Mouse (Mus musculus) frontal cortex, postnatal 14 days (tissue): ENCODE data around the gene Map3k11.
"Not testable (repeated sequence)": the region's sequence is repeated elsewhere in the genome, so short reads cannot be mapped to it uniquely, and the experiment has no call there.

Experiments used
- DNase-seq, 2 experiments: peaks; one replicate each; pipeline ENCODE4 v3.0.0; 2022; ENCODE audit warnings: low spot score in 2 of 2

The Map3k11 gene

GRCm38 (mm10) chr19:5665465-5665864 lies 23.1 kb upstream of the Map3k11 start:
- DNase-seq: no peak

GRCm38 (mm10) chr19:5666386-5666785 lies 22.2 kb upstream of the Map3k11 start:
- DNase-seq: no peak

- no peak for DNase-seq
These were observed 20.2 kb upstream of the Map3k11 start for GRCm38 (mm10) chr19:5668372-5668771.

- no peak for DNase-seq
These were observed 8.1 kb upstream of the Map3k11 start for GRCm38 (mm10) chr19:5680432-5680831.

- no peak for DNase-seq
These were observed 4.3 kb upstream of the Map3k11 start for GRCm38 (mm10) chr19:5684236-5684635.

- no peak for DNase-seq
These were observed 3.6 kb upstream of the Map3k11 start for GRCm38 (mm10) chr19:5684985-5685384.

GRCm38 (mm10) chr19:5685431-5685830 lies 3.1 kb upstream of the Map3k11 start:
- no peak for DNase-seq

GRCm38 (mm10) chr19:5685861-5686260 lies 2.7 kb upstream of the Map3k11 start:
- no peak for DNase-seq

GRCm38 (mm10) chr19:5686437-5686836 lies 2.1 kb upstream of the Map3k11 start:
- DNase-seq: no peak

GRCm38 (mm10) chr19:5686954-5687353 lies 1.6 kb upstream of the Map3k11 start:
- DNase-seq: not testable (repeated sequence)

GRCm38 (mm10) chr19:5687738-5688137 lies 804 bp upstream of the Map3k11 start:
- no peak for DNase-seq

- DNase-seq: no peak
These were observed 516 bp downstream of the Map3k11 start for GRCm38 (mm10) chr19:5689088-5689428.

GRCm38 (mm10) chr19:5689565-5690342 lies 1.2 kb downstream of the Map3k11 start:
- peak; percentile 58 to 61 for DNase-seq

- DNase-seq: no peak
These were observed 1.8 kb downstream of the Map3k11 start for GRCm38 (mm10) chr19:5690343-5690735.

GRCm38 (mm10) chr19:5691601-5692000 lies 3.1 kb downstream of the Map3k11 start:
- no peak for DNase-seq

GRCm38 (mm10) chr19:5692086-5692912 lies 3.8 kb downstream of the Map3k11 start:
- no peak for DNase-seq

- no peak for DNase-seq
These were observed 4.4 kb downstream of the Map3k11 start for GRCm38 (mm10) chr19:5692913-5693396.

- DNase-seq: no peak
These were observed 5.3 kb downstream of the Map3k11 start for GRCm38 (mm10) chr19:5693801-5694200.

GRCm38 (mm10) chr19:5695849-5696462 lies 7.4 kb downstream of the Map3k11 start:
- no peak for DNase-seq

GRCm38 (mm10) chr19:5704163-5704800 lies 15.7 kb downstream of the Map3k11 start, which contains the start of gene Kcnk7:
Kcnk7 (plus strand) TSS chr19:5704367.
- DNase-seq: no peak

- no peak for DNase-seq
These were observed 16.4 kb downstream of the Map3k11 start for GRCm38 (mm10) chr19:5704801-5705571.
